In the genomic region with DNA sequence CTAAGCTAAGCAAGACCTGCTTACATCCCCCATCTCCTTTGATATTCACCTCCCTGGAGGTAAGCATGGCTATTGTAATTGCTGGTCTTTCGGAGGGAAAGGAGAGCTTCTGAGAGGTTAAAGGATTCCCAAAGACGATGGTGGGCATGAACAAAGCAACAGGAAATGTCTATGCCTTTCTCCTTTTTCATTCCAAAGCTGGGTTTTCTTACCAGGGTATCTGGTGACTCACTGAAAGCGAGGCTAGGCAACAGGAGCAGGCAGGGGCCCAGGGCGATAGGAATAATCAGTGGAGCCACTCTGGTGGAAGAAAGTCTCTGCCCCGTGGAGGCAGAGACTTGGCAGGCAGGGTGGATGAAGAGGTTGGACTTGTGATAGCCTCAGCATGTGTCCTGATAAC, we compare ENCODE assay signal across 8 mouse cellular contexts. TPM values are rescaled to one million over a fixed set of nuclear protein-coding genes. Genes with fewer than 3 reads are reported as not detected.
DNase-seq lines count a peak whose midpoint lies in the region; ATAC-seq lines count a peak whose summit lies in the region.

Rerg (minus strand) TSS at position 272 of the 400 bp plus-strand sequence.

- H3K9ac ChIP-seq in intestine, embryonic 14.5 days (ENCODE audit: low read length): peak within 1 kb of the TSS; percentile 65
- peak within 1 kb of the TSS; percentile 53; the same call in 1 of the 2 replicates for H3K9ac ChIP-seq in neural tube, embryonic 12.5 days

- no peaks in the 10 kb centered on the region for H3K4me1 ChIP-seq in brown adipose tissue, adult 24 weeks (ENCODE audit: control insufficient read depth, insufficient read depth, insufficient read length, low read length)
- H3K4me1 ChIP-seq in intestine, embryonic 14.5 days (replicated peaks; ENCODE audit: control insufficient read depth, insufficient read depth, low read length): peaks cover 4% of the 10 kb centered on the region
- H3K4me1 ChIP-seq in neural tube, embryonic 12.5 days: peaks cover 6% of the 10 kb centered on the region; the same call in 1 of the 2 replicates

- ATAC-seq in intestine, embryonic 14.5 days (replicated peaks; ENCODE audit: low FRiP score, low TSS enrichment, low read depth): no peak
- ATAC-seq in neural tube, embryonic 12.5 days (ENCODE audit: low FRiP score, low read depth): no peak

- H3K9me3 ChIP-seq in intestine, embryonic 14.5 days (ENCODE audit: control insufficient read depth, low read length): no peaks in the 10 kb centered on the region
- H3K9me3 ChIP-seq in neural tube, embryonic 12.5 days: no peaks in the 10 kb centered on the region

- peak within 1 kb of the TSS; percentile 72 for H3K4me2 ChIP-seq in intestine, embryonic 14.5 days (ENCODE audit: low read length)
- H3K4me2 ChIP-seq in neural tube, embryonic 12.5 days (replicated peaks): peak within 1 kb of the TSS; percentile 97

- H3K27me3 ChIP-seq in intestine, embryonic 14.5 days (replicated peaks; ENCODE audit: control insufficient read depth, insufficient read depth, low read length): no peaks in the 10 kb centered on the region
- peaks cover 10% of the 10 kb centered on the region for H3K27me3 ChIP-seq in neural tube, embryonic 12.5 days (replicated peaks)

- WGBS in intestine, embryonic 14.5 days: 33% methylated on average over 5 of the region's 5 CpGs
- WGBS in neural tube, embryonic 12.5 days: 16% methylated on average over 5 of the region's 5 CpGs

- no peaks in the 10 kb centered on the region for H3K36me3 ChIP-seq in intestine, embryonic 14.5 days (ENCODE audit: control insufficient read depth, insufficient read depth, low read length)
- no peaks in the 10 kb centered on the region for H3K36me3 ChIP-seq in neural tube, embryonic 12.5 days

- peak within 1 kb of the TSS; percentile 54 for H3K4me3 ChIP-seq in brown adipose tissue, adult 24 weeks (ENCODE audit: insufficient read depth, low read depth, low read length)
- H3K4me3 ChIP-seq in intestine, embryonic 14.5 days (ENCODE audit: low read depth, low read length): peak within 1 kb of the TSS; percentile 64
- peak within 1 kb of the TSS; percentile 43 for H3K4me3 ChIP-seq in neural tube, embryonic 12.5 days

- no peak within 1 kb of the TSS for H3K27ac ChIP-seq in brown adipose tissue, adult 24 weeks (replicated peaks; ENCODE audit: low read depth, low read length)
- peak within 1 kb of the TSS; percentile 29; the same call in 1 of the 2 replicates for H3K27ac ChIP-seq in intestine, embryonic 14.5 days (ENCODE audit: low read depth)
- H3K27ac ChIP-seq in neural tube, embryonic 12.5 days: no peak within 1 kb of the TSS

- no peak for DNase-seq in left cerebral cortex, adult 8-10 months (ENCODE audit: low spot score in 2 of 2)
- DNase-seq in left cerebral cortex, postnatal 10 days (ENCODE audit: extremely low spot score in 1 of 2, low spot score in 2 of 2): no peak
- no peak for DNase-seq in intestine, embryonic 14.5 days (ENCODE audit: low spot score)
- DNase-seq in thymus, postnatal 36 days: no peak
- DNase-seq in frontal cortex, postnatal 36 days (ENCODE audit: low spot score in 2 of 2): no peak
- no peak for DNase-seq in frontal cortex, postnatal 10 days (ENCODE audit: low spot score in 2 of 2)

- intact Hi-C loops in left cerebral cortex, postnatal 10 days (cut with DNase I): no loop called here

RNA-seq across cellular contexts. Expression of gene Rerg, which starts in this region (rescaled TPM):
- total RNA-seq in left cerebral cortex, adult 8-10 months (2022): 10 to 100 TPM; 13.6 to 17.9 (median 15.1) TPM
- 1 to 10 TPM; 6.6 to 7.8 TPM for total RNA-seq in left cerebral cortex, postnatal 10 days (2021)
- not detected in 2 replicates for polyA plus RNA-seq in brown adipose tissue, adult 24 weeks (2012; ENCODE audit: insufficient read depth, insufficient read length, missing spikeins)
- 25.3 and 28.8 TPM in 2 replicates for polyA plus RNA-seq in intestine, embryonic 14.5 days (2014; fragmentation: Nextera tagmentation; extraction: Ambion mirVana)
- 2.3 and 2.4 TPM in 2 replicates for polyA plus RNA-seq in neural tube, embryonic 12.5 days (2016; fragmentation: Nextera tagmentation; extraction: Ambion mirVana)
